In genomic region chr19:44265911-44266337, GRCm38 (mm10) we compare ENCODE assay signal across 8 mouse cellular contexts. TPM values are rescaled to one million over a fixed set of nuclear protein-coding genes. Genes with fewer than 3 reads are reported as not detected.
DNase-seq lines count a peak whose midpoint lies in the region; ATAC-seq and TF ChIP-seq lines count a peak whose summit lies in the region.

No protein-coding gene starts in this region.

- peak overlapping the region; percentile 70 for H3K4me2 ChIP-seq in lung, embryonic 14.5 days
- peak overlapping the region; percentile 77; the same call in 1 of the 2 replicates for H3K4me2 ChIP-seq in limb, embryonic 15.5 days
- peak overlapping the region; percentile 80 for H3K4me2 ChIP-seq in neural tube, embryonic 13.5 days

- WGBS in lung, embryonic 14.5 days = 56% methylated on average over 5 of the region's 5 CpGs
- 33% methylated on average over 5 of the region's 5 CpGs for WGBS in embryonic facial prominence, embryonic 10.5 days
- 54% methylated on average over 5 of the region's 5 CpGs for WGBS in limb, embryonic 15.5 days
- WGBS in neural tube, embryonic 13.5 days = 18% methylated on average over 5 of the region's 5 CpGs

- H3K9ac ChIP-seq in lung, embryonic 14.5 days = no peak overlapping the region
- H3K9ac ChIP-seq in limb, embryonic 15.5 days = no peak overlapping the region
- no peak overlapping the region for H3K9ac ChIP-seq in neural tube, embryonic 13.5 days

- 0 out of 2 replicates have a peak, but pooled peaks cover 3% of the 10 kb centered on the region for H3K4me1 ChIP-seq in lung, embryonic 14.5 days (ENCODE audit: insufficient read depth)
- H3K4me1 ChIP-seq in embryonic facial prominence, embryonic 10.5 days = peaks cover 34% of the 10 kb centered on the region
- H3K4me1 ChIP-seq in limb, embryonic 15.5 days = peaks cover 15% of the 10 kb centered on the region
- peaks cover 25% of the 10 kb centered on the region for H3K4me1 ChIP-seq in neural tube, embryonic 13.5 days (replicated peaks)

- H3K27me3 ChIP-seq in lung, embryonic 14.5 days (ENCODE audit: insufficient read depth, low read length) = no peaks in the 10 kb centered on the region
- no peaks in the 10 kb centered on the region for H3K27me3 ChIP-seq in embryonic facial prominence, embryonic 10.5 days (replicated peaks; ENCODE audit: low read depth, poor library complexity, severe bottlenecking)
- H3K27me3 ChIP-seq in limb, embryonic 15.5 days = no peaks in the 10 kb centered on the region
- H3K27me3 ChIP-seq in neural tube, embryonic 13.5 days = no peaks in the 10 kb centered on the region

- H3K36me3 ChIP-seq in lung, embryonic 14.5 days (ENCODE audit: insufficient read depth) = no peaks in the 10 kb centered on the region
- no peaks in the 10 kb centered on the region for H3K36me3 ChIP-seq in embryonic facial prominence, embryonic 10.5 days (replicated peaks)
- no peaks in the 10 kb centered on the region for H3K36me3 ChIP-seq in limb, embryonic 15.5 days
- H3K36me3 ChIP-seq in neural tube, embryonic 13.5 days = no peaks in the 10 kb centered on the region

- H3K4me3 ChIP-seq in lung, embryonic 14.5 days (ENCODE audit: low read depth, low read length) = no peak overlapping the region
- H3K4me3 ChIP-seq in embryonic facial prominence, embryonic 10.5 days = peak overlapping the region; percentile 68; the same call in 1 of the 2 replicates
- no peak overlapping the region for H3K4me3 ChIP-seq in limb, embryonic 15.5 days
- no peak overlapping the region for H3K4me3 ChIP-seq in neural tube, embryonic 13.5 days

- ATAC-seq in lung, embryonic 14.5 days (ENCODE audit: insufficient read depth) = no peak
- no peak for ATAC-seq in limb, embryonic 15.5 days (ENCODE audit: insufficient number of reproducible peaks, low FRiP score, low TSS enrichment, low read depth)
- no peak for ATAC-seq in neural tube, embryonic 13.5 days (ENCODE audit: low read depth)

- no peak for TF ChIP-seq CTCF in lung, embryonic 14.5 days (IDR thresholded peaks at IDR 0.05; ENCODE audit: low read depth)

- no peak overlapping the region for H3K27ac ChIP-seq in lung, embryonic 14.5 days (ENCODE audit: low read depth)
- H3K27ac ChIP-seq in embryonic facial prominence, embryonic 10.5 days (replicated peaks) = peak overlapping the region; percentile 96
- peak overlapping the region; percentile 91; the same call in 1 of the 2 replicates for H3K27ac ChIP-seq in limb, embryonic 15.5 days
- H3K27ac ChIP-seq in neural tube, embryonic 13.5 days (replicated peaks) = peak overlapping the region; percentile 95

- no peak for DNase-seq in lung, embryonic 14.5 days
- DNase-seq in lung, postnatal 36 days = no peak
- DNase-seq in embryonic facial prominence, embryonic 10.5 days (ENCODE audit: low spot score) = no peak
- DNase-seq in left cerebral cortex, adult 8-10 months (ENCODE audit: low spot score in 2 of 2) = no peak
- DNase-seq in adrenal gland, postnatal 36 days = no peak
- DNase-seq in kidney, postnatal 4 days = no peak

- no peaks in the 10 kb centered on the region for H3K9me3 ChIP-seq in lung, embryonic 14.5 days (ENCODE audit: low read depth, low read length)
- H3K9me3 ChIP-seq in embryonic facial prominence, embryonic 10.5 days = no peaks in the 10 kb centered on the region
- no peaks in the 10 kb centered on the region for H3K9me3 ChIP-seq in limb, embryonic 15.5 days
- H3K9me3 ChIP-seq in neural tube, embryonic 13.5 days = no peaks in the 10 kb centered on the region

RNA-seq across cellular contexts. Expression of gene Scd2, which starts 27.6 kb away (rescaled TPM):
- polyA plus RNA-seq in lung, embryonic 14.5 days (2014; fragmentation: Nextera tagmentation; extraction: Ambion mirVana) = 248 and 257 TPM in 2 replicates
- polyA plus RNA-seq in embryonic facial prominence, embryonic 10.5 days (2016; fragmentation: Nextera tagmentation; extraction: Ambion mirVana) = 324 and 353 TPM in 2 replicates
- 200 and 221 TPM in 2 replicates for polyA plus RNA-seq in limb, embryonic 15.5 days (2015; fragmentation: Nextera tagmentation; extraction: Ambion mirVana)
- polyA plus RNA-seq in neural tube, embryonic 13.5 days (2015; fragmentation: Nextera tagmentation; extraction: Ambion mirVana) = 255 and 272 TPM in 2 replicates
- 100 to 1,000 TPM; 702 to 768 (median 723) TPM for total RNA-seq in left cerebral cortex, adult 8-10 months (2022)
- 100 to 1,000 TPM; 596 to 993 TPM for total RNA-seq in adrenal gland, postnatal 36 days (2021)
